Mouse (Mus musculus) heart, adult 9 months (tissue): ENCODE data around the gene Gsta2.
A peak's percentile ranks its signal among the peaks of the same experiment; 100 is the strongest.
"Not testable (repeated sequence)": the region's sequence is repeated elsewhere in the genome, so short reads cannot be mapped to it uniquely, and the experiment has no call there.

Source experiments
- DNase-seq, 2 experiments: peaks; one replicate each; pipeline ENCODE4 v3.0.0; 2022; ENCODE audit warnings: low spot score in 2 of 2

The Gsta2 gene

DNA sequence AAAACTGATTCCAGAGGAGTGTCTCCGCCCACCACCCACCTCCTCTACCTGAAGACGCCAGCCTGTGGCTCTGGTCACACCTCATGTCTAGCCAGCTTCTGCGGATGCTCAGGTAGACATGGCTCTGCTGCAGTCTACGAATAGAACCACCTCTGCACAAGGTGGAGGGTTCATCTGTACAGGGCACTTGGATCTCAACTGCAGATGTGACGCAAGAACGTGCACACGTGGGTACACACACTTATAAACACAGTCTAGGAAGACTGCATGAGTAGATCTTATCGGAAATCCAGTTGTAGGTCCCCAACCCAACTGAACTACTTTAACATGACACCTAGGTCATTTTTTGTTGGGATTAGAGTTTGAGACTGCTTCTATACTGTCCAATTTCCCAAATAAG lies at the start of gene Gsta2:
Gsta2 (minus strand) TSS at position 178 of the 400 bp plus-strand sequence.
- no peak for DNase-seq

DNA sequence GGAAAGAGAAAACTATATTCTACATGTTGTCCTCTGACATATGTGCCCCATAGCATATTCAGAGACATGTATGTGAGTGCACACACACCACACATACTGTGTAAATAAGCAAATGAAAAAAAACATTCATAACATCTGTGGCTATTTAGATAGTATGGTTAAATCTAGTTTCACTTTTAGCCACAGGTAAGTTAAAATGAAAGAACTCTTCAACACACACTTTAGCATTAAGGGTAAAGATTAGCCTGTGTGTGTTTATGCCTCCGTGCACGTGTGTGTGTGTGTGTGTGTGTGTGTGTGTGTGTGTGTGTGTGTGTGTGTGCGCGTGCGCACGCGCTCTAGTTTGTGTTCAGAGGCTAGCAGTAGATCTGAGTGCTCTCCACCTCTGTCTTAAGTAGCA lies 46.0 kb upstream of the Gsta2 start:
- DNase-seq, result no peak

DNA sequence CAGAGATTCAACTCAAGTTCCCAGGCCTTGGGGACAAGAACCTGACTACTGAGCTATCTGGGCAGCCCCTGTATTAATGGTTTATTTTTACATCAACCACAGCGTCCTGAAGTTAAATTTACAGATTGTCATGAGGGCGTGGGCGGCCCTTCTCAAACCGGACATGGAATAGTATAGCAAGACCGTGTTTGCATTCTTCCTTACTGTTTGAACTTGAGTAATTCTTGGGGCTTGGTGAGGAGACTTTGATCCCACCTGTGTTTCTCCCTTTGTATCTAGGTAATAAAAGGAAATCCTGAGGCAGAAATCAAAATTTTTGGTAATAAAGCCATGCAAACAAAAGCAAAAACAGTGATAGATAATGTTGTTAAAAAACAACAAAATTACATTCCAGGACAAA lies 45.0 kb upstream of the Gsta2 start:
- no peak for DNase-seq

DNA sequence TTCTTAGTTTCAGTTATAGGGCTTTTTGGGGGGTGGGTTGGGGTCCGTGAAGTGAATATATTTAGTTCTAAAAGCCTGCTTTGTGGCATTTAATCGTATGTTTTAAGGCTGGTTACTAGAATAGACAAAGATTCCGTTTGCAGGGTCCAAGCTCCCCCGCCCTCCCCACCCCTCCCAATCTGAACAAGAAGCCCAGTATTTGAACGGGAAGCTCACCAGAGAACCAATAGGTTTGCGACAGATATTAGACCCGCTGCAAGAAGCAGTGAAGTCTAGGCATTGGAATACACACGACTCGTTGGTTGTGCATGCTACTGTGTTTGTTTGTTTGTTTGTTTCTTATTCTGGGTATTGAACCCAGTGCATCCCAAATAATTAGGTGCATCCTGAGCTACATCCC lies 40.9 kb upstream of the Gsta2 start:
- DNase-seq, result no peak

DNA sequence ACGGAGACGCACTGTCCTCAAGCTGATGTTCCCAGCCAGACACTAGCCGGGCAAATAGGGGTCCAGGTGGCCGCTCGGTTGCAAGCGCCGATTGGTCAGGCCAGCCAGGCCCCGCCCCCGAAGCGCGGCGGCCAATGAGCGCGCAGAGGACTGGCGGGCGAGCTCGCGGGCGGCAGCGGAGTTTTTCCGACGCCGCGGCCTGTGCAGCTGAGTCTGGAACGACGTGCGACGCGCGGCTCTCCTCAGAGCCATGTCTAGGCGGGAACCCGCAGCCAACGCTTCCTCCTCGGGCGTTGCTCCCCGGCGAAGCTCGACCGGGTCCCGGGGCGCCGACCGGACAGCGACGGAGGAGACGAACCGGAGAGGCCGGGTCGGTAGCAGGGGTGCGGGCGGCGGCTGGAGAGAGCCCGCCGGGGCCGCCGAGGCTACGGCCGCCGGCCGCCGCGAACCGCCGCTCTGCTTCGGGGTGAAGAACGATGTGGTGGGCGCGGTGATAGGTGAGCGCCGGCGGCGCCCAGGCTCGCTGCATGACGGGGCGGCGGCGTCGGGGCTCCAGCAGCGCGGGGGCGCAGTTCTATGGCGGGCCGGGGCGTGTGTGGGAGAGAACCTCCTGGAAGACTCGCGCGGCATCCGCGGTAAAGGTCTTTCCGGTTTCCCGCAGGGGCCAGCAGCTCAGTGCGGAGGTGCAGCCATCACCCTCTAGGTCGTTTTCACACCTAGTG lies 40.2 kb upstream of the Gsta2 start, which contains the start of gene Ddx43:
Ddx43 (plus strand) TSS at position 148 of the 722 bp plus-strand sequence.
- DNase-seq, result peak; percentile 2 to 3

DNA sequence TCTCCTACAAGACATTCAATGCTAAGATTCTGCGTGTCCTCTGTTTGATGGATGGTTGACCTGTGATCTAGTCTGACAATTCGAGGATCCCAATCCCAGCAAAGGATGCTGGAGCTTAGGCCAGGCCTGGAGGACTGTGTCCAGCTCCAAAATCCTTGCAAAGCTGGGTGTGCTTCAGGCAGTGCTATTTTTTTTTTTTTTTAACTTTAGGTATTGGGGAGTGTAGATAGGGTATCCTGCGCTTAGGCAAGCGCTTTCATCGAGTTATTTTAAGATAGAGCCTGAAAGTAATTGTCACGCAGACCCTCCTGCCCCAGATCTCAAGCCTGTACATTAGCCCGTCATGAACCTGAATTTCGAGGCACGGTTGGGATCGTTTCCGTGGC lies 39.6 kb upstream of the Gsta2 start:
- DNase-seq, result no peak

DNA sequence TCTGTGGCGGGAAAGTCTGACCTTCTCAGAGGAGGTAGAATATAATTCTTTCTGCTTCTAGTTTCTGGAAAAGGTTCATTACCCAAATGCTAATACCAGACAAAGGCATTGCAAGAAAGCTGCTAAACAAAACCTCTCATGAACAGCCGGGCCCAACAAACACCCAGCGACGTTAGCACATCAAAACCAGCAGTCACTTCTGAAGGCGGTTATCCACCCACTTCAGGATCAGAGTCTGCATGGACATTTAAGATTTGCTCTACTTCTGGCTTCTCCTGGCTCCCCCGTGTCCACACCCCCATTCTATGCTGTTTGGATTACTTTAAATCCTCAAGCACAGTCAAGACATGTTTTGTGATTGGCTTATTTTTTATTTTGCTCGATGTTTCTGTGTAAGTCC lies 39.0 kb upstream of the Gsta2 start:
- no peak for DNase-seq

DNA sequence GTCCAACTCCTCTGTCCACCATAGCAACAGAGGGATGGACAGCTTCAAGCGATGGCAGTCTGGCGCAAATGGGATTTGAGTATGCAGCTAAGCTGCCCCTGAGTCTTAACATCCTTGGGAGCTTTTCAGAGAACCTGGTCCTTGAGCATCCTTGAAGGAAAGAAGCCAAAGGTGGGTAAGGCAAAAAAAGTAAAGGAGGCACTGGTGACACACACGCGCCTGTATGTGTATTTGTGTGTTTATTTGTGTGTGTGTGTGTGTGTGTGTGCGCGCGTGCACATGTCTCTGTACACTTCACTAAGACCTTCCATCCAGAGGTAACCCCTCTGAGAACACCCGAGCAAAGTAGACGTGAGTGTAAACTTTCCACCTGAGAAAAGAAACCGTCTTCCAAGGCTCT lies 38.2 kb upstream of the Gsta2 start:
- DNase-seq, result no peak

DNA sequence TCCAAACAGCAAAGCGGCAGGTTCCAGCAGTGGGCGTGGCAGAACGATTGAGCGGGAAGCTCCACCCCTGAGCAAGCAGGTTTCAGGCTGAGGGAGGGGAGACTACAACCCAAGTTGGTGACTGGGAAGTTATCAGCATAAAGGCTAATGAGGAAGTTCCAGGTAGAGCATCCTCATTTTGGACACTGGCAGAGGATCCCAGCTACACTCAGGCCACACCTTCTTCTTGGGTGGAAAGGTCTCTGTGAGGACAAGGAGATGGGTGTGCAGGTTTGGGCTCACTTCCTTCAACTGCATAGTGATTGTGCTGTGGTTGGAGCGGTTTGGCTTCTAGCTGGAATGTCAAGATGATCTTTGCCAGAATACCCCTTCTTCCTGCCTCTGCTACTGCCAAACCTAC lies 34.4 kb upstream of the Gsta2 start:
- DNase-seq, result no peak

DNA sequence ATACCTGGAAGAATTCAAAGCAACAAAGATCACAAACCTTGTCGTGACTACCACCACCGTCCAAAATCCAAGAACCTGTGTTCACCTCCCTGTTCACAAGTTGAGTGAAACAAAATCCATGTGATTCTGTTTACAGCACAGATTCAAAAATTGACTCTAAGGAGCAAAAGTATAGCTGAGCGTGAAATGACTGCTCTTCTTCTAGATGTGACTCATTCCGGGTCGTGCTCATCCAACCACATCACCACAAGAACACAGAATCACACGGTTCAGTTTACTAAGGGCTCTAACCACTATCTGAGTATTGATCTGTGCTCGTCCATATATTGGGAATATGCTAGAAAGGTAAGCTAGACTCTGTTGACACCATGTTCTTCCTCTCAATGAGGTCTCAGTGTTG lies 31.4 kb upstream of the Gsta2 start:
- DNase-seq, result no peak

DNA sequence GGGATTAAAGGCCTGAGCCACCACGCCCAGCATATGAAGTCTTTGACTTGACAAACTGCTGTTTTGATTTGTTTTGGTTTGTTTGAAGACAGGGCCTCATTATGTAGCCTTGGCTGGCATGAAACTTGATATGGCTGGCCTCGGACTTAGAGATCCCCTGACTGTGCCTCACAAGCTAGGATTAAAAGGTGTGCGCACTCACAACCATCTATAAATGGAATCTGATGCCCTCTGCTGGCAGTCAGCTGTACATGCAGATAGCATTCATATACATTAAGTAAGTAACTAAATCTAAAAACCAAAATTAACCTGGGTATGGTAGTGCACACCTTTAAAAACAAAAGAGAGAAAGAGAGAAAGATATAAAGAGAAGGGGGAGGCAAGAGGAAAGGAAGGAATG lies 30.3 kb upstream of the Gsta2 start:
- DNase-seq, result no peak

DNA sequence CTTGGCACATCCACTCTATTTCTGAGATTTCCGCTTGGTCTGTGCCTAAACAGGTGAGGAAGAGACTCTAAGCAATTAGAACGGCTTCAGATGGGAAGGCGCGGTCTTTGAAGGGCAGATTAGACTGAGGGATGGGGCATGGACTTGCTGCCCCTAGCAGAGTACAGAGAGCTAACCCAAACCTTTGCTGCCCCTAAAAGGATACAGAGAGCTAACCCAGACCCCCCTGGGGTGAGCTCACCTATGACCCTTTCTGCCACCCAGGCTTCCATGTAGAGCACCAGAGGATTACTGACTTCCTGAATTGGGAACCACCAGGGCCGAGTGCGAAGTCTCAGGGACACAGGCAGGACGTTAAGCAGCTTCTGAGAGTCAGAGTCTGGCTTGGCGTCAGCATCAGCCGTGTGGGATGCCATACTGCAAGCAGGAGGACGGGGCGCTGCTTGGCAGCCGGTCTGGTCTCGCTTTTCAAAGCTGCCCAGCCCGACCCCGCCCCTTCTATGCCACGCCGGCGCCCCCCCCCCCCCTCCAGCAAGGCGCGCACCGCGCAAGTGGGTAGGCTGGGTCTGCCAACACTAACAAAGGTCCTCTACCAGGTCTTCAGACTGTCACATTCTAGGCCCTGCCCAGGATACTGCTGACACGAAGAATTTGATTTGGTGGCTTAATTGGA lies 22.7 kb upstream of the Gsta2 start, which contains the start of gene Ooep:
Ooep (minus strand) TSS at position 613 of the 673 bp plus-strand sequence.
- DNase-seq, result no peak

DNA sequence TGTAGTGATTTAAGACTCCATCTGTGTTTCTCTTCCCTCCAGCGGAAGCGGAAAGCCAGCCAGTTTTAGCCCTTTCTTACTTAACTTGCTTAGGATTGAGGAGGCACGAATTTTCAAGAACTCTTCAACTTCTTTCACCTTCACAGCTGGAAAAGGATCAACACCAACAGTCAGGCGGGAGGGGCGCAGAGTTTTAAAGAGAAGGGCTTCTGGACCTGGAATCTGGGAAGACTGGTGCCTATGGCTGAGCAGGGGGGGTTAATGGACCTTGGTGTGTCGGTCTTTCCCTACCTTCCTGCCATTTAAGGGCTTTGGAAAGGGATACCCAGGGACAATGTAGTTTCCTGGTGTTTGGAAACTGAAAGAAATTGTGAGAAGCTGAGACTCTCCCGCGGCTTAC lies 22.0 kb upstream of the Gsta2 start:
- DNase-seq, result no peak

DNA sequence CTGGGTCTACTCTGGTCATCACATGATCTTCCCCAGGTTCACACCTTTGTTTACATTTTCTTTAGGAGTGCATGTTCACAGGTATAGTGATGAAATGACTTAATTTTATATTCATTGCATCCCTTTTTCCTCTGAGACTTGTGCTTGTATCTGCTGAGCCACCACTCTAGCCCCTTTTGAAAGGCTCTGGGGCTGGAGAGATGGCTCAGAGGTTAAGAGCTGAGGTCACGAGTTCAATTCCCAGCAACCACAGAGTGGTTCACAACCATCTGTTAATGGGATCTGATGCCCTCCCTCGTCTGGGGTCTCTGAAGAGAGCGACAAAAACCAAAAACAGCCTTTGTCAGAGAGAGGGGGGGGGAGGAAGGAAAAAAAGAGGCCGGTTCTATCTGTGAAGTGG lies 19.9 kb upstream of the Gsta2 start:
- DNase-seq, result no peak

DNA sequence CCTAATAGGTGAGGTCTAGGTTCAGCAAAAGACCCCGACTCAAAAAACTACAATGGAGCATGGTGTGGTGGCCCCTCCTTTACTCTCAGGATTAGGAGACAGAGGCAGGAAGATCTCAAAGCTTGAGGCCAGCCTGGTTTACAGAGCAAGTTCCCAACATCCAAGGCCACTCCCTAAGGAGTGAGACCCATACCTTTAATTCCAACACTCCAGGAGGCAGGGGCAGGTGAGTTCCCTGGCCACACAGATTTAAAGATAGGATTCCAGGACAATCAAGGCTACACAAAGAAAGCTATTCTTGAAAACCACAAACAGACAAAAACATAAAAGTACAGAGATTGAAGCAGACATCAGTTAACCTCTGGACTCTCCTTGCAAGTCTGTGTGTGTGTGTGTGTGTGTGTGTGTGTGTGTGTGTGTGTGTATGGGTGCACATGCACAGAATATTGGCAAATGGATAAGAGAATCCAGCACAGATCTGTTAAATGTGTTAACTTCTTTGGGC lies 19.3 kb upstream of the Gsta2 start:
- DNase-seq, result no peak

DNA sequence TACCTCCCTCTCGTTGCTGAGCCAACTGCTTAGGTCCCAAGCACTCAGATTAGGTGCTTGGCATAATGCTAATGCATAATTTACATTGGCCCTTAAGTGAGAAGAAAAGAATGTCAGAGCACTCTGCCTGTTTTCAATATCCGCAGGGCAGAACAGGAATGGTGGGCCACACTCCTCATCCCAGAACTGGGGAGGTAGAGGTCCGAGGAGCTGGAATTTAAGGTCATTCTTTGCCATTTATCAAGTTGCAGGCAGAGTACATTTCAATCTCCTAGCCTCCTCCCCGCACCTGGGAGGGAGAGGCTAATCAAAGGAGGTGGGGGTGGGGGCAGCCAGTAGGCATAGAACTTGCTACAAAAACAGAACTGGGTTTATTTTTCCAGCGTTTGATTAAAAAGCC lies 18.8 kb upstream of the Gsta2 start:
- no peak for DNase-seq

DNA sequence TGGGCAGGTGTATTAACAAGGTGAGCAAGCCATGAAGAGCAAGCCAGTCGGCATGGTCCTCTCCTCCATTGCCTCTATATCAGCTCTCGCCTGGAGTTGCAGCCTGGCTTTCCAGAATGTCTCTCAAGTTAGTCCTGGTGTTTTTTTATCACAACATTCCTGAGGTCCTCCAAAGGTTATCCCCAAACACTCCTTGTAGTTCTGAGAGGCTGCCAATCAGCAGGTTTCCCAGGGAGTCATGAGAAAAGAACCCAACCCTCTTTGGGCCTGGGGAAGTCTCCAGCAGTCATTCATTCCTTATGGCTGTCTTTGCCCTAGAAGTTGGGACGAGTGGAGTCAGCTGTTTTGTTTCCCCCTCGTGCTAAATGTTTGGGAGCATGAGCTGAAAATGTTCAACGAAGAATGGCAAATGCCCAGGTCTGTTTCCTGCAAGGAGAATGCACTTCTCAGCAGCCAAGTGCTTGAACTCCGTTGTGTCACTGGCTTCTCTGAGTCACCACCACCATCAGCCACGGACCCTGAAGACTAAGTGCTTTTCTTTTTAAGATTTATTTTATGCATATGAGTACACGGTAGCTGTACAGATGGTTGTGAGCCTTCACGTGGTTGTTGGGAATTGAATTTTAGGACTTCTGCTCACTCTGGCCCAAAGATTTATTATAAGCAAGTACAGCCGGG lies 17.4 kb upstream of the Gsta2 start:
- DNase-seq, result no peak

DNA sequence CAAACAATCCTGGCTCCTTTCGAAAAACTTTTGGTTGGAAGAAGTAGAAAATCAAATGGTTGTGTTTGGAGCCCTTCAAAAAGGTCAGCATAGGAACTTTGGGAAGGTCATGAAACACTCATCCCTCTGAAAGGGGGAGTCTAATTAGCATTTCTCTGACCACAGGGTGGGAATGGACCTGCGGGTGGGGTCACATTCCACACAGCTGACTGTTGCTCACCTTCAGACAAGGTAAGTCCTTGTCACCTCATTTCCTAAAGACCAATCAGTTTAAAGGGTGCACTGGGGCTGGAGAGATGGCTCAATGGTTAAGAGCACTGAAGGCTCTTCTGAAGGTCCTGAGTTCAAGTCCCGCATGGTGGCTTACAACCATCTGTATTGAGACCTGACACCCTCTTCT lies 15.9 kb upstream of the Gsta2 start:
- DNase-seq, result no peak

DNA sequence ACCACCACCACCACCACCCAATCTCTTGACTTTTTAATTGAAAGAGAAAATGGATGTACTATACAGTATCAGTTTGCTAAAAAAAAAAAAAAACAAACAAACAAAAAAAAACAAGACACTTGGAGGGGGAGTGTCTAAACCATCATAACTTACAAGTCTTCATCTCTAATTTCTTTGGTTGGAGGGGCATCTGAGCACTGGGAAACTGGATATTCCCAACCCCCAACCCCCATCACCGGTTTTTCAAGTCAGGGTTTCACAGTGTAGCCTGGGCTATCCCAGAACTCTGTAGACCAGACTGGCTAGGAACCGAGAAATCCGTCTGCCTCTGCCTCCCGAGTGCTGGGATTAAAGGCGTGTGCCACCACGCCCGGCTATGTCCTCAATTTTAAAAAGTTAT lies 14.2 kb upstream of the Gsta2 start:
- DNase-seq, result no peak

DNA sequence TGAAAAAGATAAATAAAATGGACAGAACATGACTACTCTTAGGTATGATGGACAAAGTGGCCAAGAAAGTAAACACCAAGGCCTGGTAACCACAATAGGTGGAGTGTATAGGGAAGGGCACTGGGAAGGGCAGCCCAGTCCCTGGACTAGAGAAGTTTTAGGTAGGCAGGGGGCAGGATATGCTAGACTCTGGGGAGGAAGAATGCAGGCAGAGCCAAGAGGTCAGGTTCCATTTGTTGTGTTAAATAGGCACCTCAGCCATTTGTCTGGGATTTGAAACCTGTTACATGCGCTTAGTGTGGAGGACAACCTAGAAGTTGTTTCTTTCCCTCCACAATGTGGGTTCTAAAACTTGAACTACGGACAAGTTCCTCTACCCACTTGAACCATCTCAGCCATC lies 13.8 kb upstream of the Gsta2 start:
- no peak for DNase-seq

DNA sequence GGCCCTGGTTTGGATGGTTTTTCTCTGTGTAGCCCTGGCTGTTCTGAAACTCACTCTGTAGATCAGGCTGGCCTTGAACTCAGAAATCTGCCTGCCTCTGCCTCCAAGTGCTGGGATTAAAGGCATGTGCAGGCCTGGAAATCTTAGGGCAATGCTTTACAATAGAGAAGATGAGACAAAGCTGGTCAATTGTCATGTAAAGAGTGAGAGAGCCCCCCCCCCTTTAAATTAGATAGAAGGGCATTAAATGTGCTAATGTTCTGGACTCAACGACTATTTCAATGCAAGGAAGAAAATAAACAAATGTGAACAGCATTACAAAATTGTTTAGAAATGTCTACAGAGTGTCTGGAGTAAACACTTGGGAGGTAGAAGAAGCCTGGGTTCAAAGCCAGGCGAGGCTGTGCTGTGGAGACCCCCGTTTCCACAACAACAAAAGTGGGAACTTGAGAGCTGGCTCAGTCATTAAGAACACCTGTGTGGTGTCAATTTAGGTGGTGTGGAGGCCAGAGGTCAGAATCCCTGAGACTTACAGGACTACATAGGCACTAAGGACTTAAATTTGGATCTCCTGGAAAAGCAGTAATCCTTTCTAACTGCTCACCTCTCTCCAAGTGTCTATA lies 13.2 kb upstream of the Gsta2 start:
- no peak for DNase-seq

DNA sequence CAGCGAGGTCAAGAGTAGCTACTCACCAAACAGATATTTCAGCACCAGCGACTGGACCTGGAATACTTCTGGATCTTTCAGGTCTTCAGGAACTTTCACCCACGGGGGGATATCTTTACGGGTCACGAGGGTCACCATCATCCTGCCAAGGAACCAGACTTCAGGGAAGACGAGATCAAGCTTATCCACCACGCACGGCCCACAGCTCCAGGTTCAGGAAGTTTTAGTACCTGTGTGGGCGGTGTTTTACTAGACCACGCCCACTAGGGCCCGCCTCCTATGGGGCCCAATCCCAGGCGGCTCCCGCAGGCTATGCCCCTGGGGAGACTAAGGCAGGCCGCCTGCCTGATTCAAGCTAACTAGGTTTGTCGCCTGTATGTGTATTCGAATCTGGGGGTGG lies 12.4 kb upstream of the Gsta2 start, which contains the start of gene Dppa5a:
Dppa5a (minus strand) TSS at position 219 of the 400 bp plus-strand sequence.
- DNase-seq, result not testable (repeated sequence)
